Mouse (Mus musculus): ENCODE measurements at regions not wholly inside any gene's neighbourhood (a gene's known extent, or its start where the extent isn't known, plus 50 kb on each side); places are given as distances from the start of the nearest gene placed in this dataset.

DNA sequence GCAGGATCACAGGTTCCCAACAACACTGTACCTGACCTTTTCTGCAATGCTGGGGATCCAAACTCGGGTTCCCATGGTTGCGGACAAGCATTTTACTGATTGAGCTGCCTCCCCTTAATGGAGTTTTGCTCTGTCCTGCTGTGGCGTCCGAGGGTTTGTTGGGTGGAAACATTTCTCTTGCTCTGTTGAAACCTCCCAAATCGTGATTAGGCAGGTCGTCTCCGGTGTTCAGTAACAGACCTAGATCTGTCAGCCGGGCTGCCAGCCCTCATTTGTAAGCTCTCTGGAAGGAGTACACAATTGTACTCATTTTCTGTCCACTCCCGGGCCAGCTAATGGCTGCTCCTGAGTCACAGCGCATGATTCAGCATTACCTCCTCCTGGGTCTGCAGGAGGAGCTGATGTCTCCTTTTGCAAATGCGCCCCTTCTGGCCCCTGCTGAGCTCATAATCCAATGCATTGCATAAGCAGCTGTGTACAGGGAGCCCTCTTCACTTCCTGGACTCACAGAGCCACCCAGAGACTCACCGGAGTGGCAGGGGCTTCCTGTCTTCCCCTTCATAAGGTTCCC lies 49.8 kb upstream of the Sipa1l2 start:
- peak; percentile 71 for DNase-seq (ENCODE audit: low read depth)
- no peak for TF ChIP-seq CTCF (IDR thresholded peaks at IDR 0.05; ENCODE audit: borderline replicate concordance, extremely low read depth, insufficient read depth, insufficient read length)
